Mouse (Mus musculus): ENCODE data around the gene Tas2r139. TPM values are rescaled to one million over a fixed set of nuclear protein-coding genes. Genes with fewer than 3 reads are reported as not detected.
"Not testable (repeated sequence)": the region's sequence is repeated elsewhere in the genome, so short reads cannot be mapped to it uniquely, and the experiment has no call there.

Tas2r139 gene
- not detected for total RNA-seq (2021)
- long read RNA-seq, experiment 1: 0 reads
- long read RNA-seq, experiment 2: 0 reads

GRCm38 (mm10) chr6:42140636-42141035 is at the start of gene Tas2r139:
TSS of gene Tas2r139 (plus strand) at chr6:42140936.
- DNase-seq (ENCODE audit: low spot score in 2 of 2): no peak

DNA sequence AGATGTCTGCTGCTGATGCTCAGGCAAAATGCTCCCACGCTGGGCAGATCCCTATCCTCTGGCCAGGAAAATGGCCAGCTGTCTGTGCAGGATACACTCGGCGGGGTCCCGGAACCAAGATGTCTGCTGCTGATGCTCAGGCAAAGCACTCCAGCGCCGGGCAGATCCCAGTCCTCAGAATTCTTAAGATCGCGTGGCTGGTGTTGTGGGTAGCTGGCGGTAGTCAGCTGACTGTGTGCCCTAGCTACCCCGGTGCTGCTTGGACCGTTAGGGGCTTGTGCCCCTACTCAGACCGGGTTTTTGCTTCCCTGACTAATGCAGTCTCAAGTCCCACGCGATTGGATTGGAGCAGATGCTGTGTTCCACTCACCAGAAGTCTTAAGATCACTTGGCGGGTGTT is 10.4 kb downstream of the Tas2r139 start:
- not testable (repeated sequence) for DNase-seq (ENCODE audit: low spot score in 2 of 2)

- DNase-seq (ENCODE audit: low spot score in 2 of 2): no peak
Observed at GRCm38 (mm10) chr6:42182462-42182861, 41.7 kb downstream of the Tas2r139 start.

GRCm38 (mm10) chr6:42186230-42186629 is 45.5 kb downstream of the Tas2r139 start:
- DNase-seq (ENCODE audit: low spot score in 2 of 2): no peak

Other genes with a start within 250 kb of the Tas2r139 start
- not detected for gene Sval1, start 189.3 kb upstream of the Tas2r139 start, total RNA-seq (2021)
- gene Sval3, start 172.8 kb upstream of the Tas2r139 start, total RNA-seq (2021): not detected
- gene Sva, start 102.5 kb upstream of the Tas2r139 start, total RNA-seq (2021): not detected
- gene Tas2r144, start 74.4 kb downstream of the Tas2r139 start, total RNA-seq (2021): not detected
- gene Gstk1, start 105.0 kb downstream of the Tas2r139 start, total RNA-seq (2021): 1 to 10 TPM; 6.5 to 7.5 TPM
- gene Tmem139, start 121.0 kb downstream of the Tas2r139 start, total RNA-seq (2021): not detected
- gene Casp2, start 124.0 kb downstream of the Tas2r139 start, total RNA-seq (2021): 10 to 100 TPM; 21.1 to 23.0 TPM
- gene Clcn1, start 145.7 kb downstream of the Tas2r139 start, total RNA-seq (2021): 10 to 100 TPM; 33.8 to 41.2 TPM
- 1 to 10 TPM; 2.2 TPM for gene Fam131b, start 183.7 kb downstream of the Tas2r139 start, total RNA-seq (2021)
- gene Zyx, start 208.7 kb downstream of the Tas2r139 start, total RNA-seq (2021): 100 to 1,000 TPM; 113 to 128 TPM
- gene Epha1, start 232.3 kb downstream of the Tas2r139 start, total RNA-seq (2021): under 1 TPM; 0.27 to 0.57 TPM

Data from gastrocnemius, postnatal 4 days (tissue).